8 mouse cellular contexts compared by ENCODE assay signal in genomic region chr11:96966914-96967543, GRCm38 (mm10). TPM values are rescaled to one million over a fixed set of nuclear protein-coding genes. Genes with fewer than 3 reads are reported as not detected.
DNase-seq lines count a peak whose midpoint lies in the region; ATAC-seq lines count a peak whose summit lies in the region.
"Had no signal": no experiment of that assay in that cellular context is flagged by ENCODE, and none has a peak within 500 bp of the region (broad histone marks: within the 10 kb centered on the region; RNA-seq: fewer than 3 reads in every experiment).

No protein-coding gene starts in this region.

- DNase-seq in spleen, postnatal 36 days (ENCODE audit: low spot score in 2 of 2): peak; percentile 52 to 54
- DNase-seq in spleen, postnatal 14 days (ENCODE audit: low spot score in 2 of 2): no peak
- DNase-seq in thymus, postnatal 4 days: peak; percentile 66
- DNase-seq in frontal cortex, postnatal 36 days (ENCODE audit: low spot score in 2 of 2): no peak
- no peak for DNase-seq in midbrain, embryonic 14.5 days
- DNase-seq: right cerebral cortex, adult 18-20 months had no signal

- peak overlapping the region; percentile 72 for H3K4me2 ChIP-seq in liver, embryonic 16.5 days (ENCODE audit: low read depth, low read length)
- H3K4me2 ChIP-seq in midbrain, embryonic 14.5 days (ENCODE audit: low read length): no peak overlapping the region

- WGBS in liver, embryonic 16.5 days (ENCODE audit: insufficient replicate concordance): 17% methylated on average over 13 of the region's 13 CpGs
- 95% methylated on average over 13 of the region's 13 CpGs for WGBS in midbrain, embryonic 14.5 days

- peak overlapping the region; percentile 44 for H3K4me3 ChIP-seq in liver, embryonic 16.5 days (ENCODE audit: low read depth, low read length)
- no peak overlapping the region for H3K4me3 ChIP-seq in midbrain, embryonic 14.5 days (replicated peaks; ENCODE audit: low read depth, low read length)

- H3K27ac ChIP-seq in liver, embryonic 16.5 days (ENCODE audit: low read length): peak overlapping the region; percentile 87
- no peak overlapping the region for H3K27ac ChIP-seq in midbrain, embryonic 14.5 days (replicated peaks; ENCODE audit: low read depth, low read length)

- H3K27me3 ChIP-seq in liver, embryonic 16.5 days (ENCODE audit: control insufficient read depth, insufficient read depth, low read depth, low read length): no peaks in the 10 kb centered on the region
- H3K27me3 ChIP-seq in midbrain, embryonic 14.5 days (ENCODE audit: control insufficient read depth, insufficient read depth, low read length): no peaks in the 10 kb centered on the region

- H3K9ac ChIP-seq in liver, embryonic 16.5 days (ENCODE audit: low read depth, low read length): peak overlapping the region; percentile 53
- no peak overlapping the region for H3K9ac ChIP-seq in midbrain, embryonic 14.5 days (replicated peaks; ENCODE audit: low read length)

- no peaks in the 10 kb centered on the region for H3K9me3 ChIP-seq in liver, embryonic 16.5 days (replicated peaks; ENCODE audit: control insufficient read depth, low read length)
- H3K9me3 ChIP-seq in midbrain, embryonic 14.5 days (ENCODE audit: control insufficient read depth, low read length): no peaks in the 10 kb centered on the region

- H3K4me1 ChIP-seq in liver, embryonic 16.5 days (ENCODE audit: control insufficient read depth, low read depth, low read length): peaks cover 73% of the 10 kb centered on the region
- H3K4me1 ChIP-seq in midbrain, embryonic 14.5 days (ENCODE audit: control insufficient read depth, insufficient read depth, low read length): no peaks in the 10 kb centered on the region

- H3K36me3 ChIP-seq in liver, embryonic 16.5 days (ENCODE audit: control insufficient read depth, insufficient read depth): peaks cover 11% of the 10 kb centered on the region; the same call in 1 of the 2 replicates
- H3K36me3 ChIP-seq in midbrain, embryonic 14.5 days (ENCODE audit: control insufficient read depth, insufficient read depth, low read length): peaks cover 11% of the 10 kb centered on the region; the same call in 1 of the 2 replicates

- peak; percentile 88 for ATAC-seq in granulocyte monocyte progenitor cell, adult 5-6 weeks (replicated peaks; ENCODE audit: poor library complexity, severe bottlenecking)
- ATAC-seq in liver, embryonic 16.5 days (ENCODE audit: low read depth): peak; percentile 44; the same call in 1 of the 2 replicates
- ATAC-seq in midbrain, embryonic 14.5 days (ENCODE audit: low FRiP score, low TSS enrichment): no peak

RNA-seq across cellular contexts. Expression of gene Sp2, which starts 15.7 kb away (rescaled TPM):
- 19.8 and 22.3 TPM in 2 replicates for total RNA-seq in granulocyte monocyte progenitor cell, adult 5-6 weeks (2014; fragmentation: Nextera tagmentation)
- 2.2 and 2.8 TPM in 2 replicates for total RNA-seq in granulocyte monocyte progenitor cell, adult 5-6 weeks (2017)
- polyA plus RNA-seq in liver, embryonic 16.5 days (2015; fragmentation: Nextera tagmentation; extraction: Ambion mirVana): 15.8 and 18.6 TPM in 2 replicates
- 12.3 and 17.2 TPM in 2 replicates for polyA plus RNA-seq in midbrain, embryonic 14.5 days (2014; fragmentation: Nextera tagmentation; extraction: Ambion mirVana)

RNA-seq across cellular contexts. Expression of gene Pnpo, which starts 23.2 kb away (rescaled TPM):
- 30.1 and 31.9 TPM in 2 replicates for total RNA-seq in granulocyte monocyte progenitor cell, adult 5-6 weeks (2014; fragmentation: Nextera tagmentation)
- total RNA-seq in granulocyte monocyte progenitor cell, adult 5-6 weeks (2017): 35.0 and 42.1 TPM in 2 replicates
- polyA plus RNA-seq in liver, embryonic 16.5 days (2015; fragmentation: Nextera tagmentation; extraction: Ambion mirVana): 688 and 719 TPM in 2 replicates
- 18.9 and 20.9 TPM in 2 replicates for polyA plus RNA-seq in midbrain, embryonic 14.5 days (2014; fragmentation: Nextera tagmentation; extraction: Ambion mirVana)

RNA-seq across cellular contexts. Expression of gene Prr15l, which starts 39.1 kb away (rescaled TPM):
- not detected in 2 replicates for total RNA-seq in granulocyte monocyte progenitor cell, adult 5-6 weeks (2014; fragmentation: Nextera tagmentation)
- 0.67 TPM in 1 of 2 replicates, not detected in the other for total RNA-seq in granulocyte monocyte progenitor cell, adult 5-6 weeks (2017)
- polyA plus RNA-seq in liver, embryonic 16.5 days (2015; fragmentation: Nextera tagmentation; extraction: Ambion mirVana): 4.8 and 7.1 TPM in 2 replicates
- 0.16 and 0.24 TPM in 2 replicates for polyA plus RNA-seq in midbrain, embryonic 14.5 days (2014; fragmentation: Nextera tagmentation; extraction: Ambion mirVana)

RNA-seq across cellular contexts. Expression of gene Sp6, which starts 46.2 kb away (rescaled TPM):
- 0.26 and 0.37 TPM in 2 replicates for total RNA-seq in granulocyte monocyte progenitor cell, adult 5-6 weeks (2014; fragmentation: Nextera tagmentation)
- total RNA-seq in granulocyte monocyte progenitor cell, adult 5-6 weeks (2017): not detected in 2 replicates
- not detected in 2 replicates for polyA plus RNA-seq in liver, embryonic 16.5 days (2015; fragmentation: Nextera tagmentation; extraction: Ambion mirVana)
- 0.15 TPM in 1 of 2 replicates, not detected in the other for polyA plus RNA-seq in midbrain, embryonic 14.5 days (2014; fragmentation: Nextera tagmentation; extraction: Ambion mirVana)

RNA-seq across cellular contexts. Expression of gene Cdk5rap3, which starts 50.7 kb away (rescaled TPM):
- total RNA-seq in granulocyte monocyte progenitor cell, adult 5-6 weeks (2014; fragmentation: Nextera tagmentation): 53.6 and 66.7 TPM in 2 replicates
- total RNA-seq in granulocyte monocyte progenitor cell, adult 5-6 weeks (2017): 68.4 and 68.9 TPM in 2 replicates
- 36.9 and 38.8 TPM in 2 replicates for polyA plus RNA-seq in liver, embryonic 16.5 days (2015; fragmentation: Nextera tagmentation; extraction: Ambion mirVana)
- 85.2 and 90.2 TPM in 2 replicates for polyA plus RNA-seq in midbrain, embryonic 14.5 days (2014; fragmentation: Nextera tagmentation; extraction: Ambion mirVana)

Comparison
In these comparisons a context has a peak if more than half of its experiments do, and no peak if none do; other contexts are left out.
1. DNase-seq: peak in spleen, postnatal 36 days (2 of 2) and thymus, postnatal 4 days (single experiment); none in spleen, postnatal 14 days (0 of 2), frontal cortex, postnatal 36 days (0 of 2) and midbrain, embryonic 14.5 days (single experiment).
2. RNA of gene Pnpo, which starts 23.2 kb away (polyA plus RNA-seq): 688 to 719 TPM in liver, embryonic 16.5 days; 18.9 to 20.9 TPM in midbrain, embryonic 14.5 days; every median in the first group is over 10 times any median in the second.